Mouse (Mus musculus) retina, postnatal 7 days (tissue): Measurements from ENCODE around the gene Ticam1.
"Not testable (repeated sequence)": the region's sequence is repeated elsewhere in the genome, so short reads cannot be mapped to it uniquely, and the experiment has no call there.

Experiments used
- DNase-seq: peaks from one replicate; pipeline ENCODE4 v3.0.0-alpha.2; 2012; ENCODE audit warnings: low read depth, low spot score

Ticam1 gene

GRCm38 (mm10) chr17:56264020-56264419, 12.6 kb downstream of the Ticam1 start:
- DNase-seq: peak; percentile 50

DNA sequence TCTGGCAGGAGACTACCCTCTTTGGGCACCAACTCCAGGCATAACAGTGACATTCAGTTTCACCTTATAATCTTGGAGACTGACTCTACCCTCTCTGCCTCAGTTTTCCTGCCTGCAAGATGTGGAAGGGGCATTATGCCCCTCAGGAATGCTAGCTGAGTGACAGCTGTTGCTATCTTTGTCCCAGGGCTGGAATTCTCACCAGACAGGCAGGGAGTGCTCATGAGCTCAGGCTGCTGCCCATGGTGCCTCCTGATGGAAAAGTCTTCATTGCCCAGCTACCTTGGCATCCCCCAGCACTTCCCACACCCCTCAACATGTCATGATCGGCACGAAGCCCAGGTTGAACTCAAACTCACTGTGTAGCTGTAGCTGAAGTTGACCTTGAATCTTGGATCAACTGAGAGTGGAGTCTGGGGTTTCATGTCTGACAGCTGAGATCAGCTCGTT, 13.9 kb downstream of the Ticam1 start:
- DNase-seq: no peak

GRCm38 (mm10) chr17:56261166-56261565, 15.4 kb downstream of the Ticam1 start:
- no peak for DNase-seq

DNA sequence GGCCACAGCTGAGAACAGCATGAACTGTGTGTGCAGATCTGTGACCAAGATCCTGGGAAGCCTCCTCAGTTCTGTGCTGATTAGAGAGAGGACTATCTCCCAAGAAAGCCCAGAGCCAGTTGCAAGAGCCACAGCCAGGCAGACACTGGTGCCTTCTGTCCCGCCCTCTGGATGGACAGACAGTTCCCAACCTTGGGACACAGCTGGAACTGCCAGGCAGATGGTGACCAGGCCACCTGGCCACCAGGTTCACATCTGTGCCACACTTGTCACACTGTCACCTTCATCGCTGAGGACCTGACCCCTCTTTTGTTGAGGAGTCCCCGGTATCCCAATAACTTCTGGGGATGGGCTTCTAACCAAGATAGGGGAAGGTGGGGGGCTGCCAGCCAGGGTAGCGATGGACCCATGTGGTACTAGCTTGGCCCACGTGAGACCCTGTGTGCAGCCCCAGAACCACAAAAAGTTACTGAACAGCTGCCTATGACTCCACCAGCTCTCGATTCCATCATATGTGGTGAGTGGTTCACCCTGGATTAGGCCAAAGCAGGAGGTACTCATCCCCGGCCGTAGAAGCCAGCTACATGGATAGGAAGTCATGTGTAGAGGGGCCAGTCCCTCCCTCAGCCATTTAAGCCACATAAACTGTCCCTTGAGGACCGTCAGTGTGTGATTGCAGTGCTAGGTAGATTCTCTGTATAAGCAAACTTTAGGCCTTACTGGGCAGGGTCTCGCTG, 17.1 kb downstream of the Ticam1 start:
- DNase-seq: no peak

DNA sequence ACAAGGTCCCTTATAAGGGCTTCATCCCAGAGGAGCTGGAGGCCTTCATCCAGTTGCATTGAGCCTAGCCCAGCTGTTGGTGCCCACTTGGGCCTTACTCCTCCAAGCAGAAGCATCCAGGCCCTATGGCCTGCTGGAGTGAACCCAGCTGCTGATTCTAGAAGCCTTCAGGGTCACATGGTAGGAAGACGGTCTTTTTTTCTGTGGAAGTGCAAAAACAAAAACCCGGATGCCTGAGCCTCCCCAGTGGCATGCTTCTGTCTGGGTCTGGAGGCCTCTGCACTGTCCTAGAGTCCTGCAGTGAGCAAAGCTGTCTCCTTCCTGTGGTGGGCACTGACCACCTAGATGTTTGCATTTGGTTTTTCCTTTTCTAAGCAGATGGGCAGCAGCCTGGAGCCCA, 17.8 kb downstream of the Ticam1 start:
- DNase-seq: not testable (repeated sequence)

DNA sequence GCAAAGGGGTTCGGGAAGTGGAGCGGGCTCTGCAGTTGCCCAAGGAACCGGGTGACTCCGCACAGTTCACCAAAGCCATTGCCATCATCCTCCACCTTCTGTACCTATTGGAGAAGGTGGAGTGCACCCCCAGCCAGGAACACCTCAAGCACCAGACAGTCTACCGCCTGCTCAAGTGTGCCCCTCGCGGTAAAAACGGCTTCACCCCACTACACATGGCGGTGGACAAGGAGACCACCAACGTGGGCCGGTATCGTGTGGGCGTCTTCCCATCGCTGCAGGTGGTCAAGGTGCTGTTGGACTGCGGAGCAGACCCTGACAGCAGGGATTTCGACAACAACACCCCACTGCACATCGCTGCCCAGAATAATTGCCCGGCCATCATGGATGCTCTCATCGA, 18.3 kb downstream of the Ticam1 start:
- DNase-seq: not testable (repeated sequence)

DNA sequence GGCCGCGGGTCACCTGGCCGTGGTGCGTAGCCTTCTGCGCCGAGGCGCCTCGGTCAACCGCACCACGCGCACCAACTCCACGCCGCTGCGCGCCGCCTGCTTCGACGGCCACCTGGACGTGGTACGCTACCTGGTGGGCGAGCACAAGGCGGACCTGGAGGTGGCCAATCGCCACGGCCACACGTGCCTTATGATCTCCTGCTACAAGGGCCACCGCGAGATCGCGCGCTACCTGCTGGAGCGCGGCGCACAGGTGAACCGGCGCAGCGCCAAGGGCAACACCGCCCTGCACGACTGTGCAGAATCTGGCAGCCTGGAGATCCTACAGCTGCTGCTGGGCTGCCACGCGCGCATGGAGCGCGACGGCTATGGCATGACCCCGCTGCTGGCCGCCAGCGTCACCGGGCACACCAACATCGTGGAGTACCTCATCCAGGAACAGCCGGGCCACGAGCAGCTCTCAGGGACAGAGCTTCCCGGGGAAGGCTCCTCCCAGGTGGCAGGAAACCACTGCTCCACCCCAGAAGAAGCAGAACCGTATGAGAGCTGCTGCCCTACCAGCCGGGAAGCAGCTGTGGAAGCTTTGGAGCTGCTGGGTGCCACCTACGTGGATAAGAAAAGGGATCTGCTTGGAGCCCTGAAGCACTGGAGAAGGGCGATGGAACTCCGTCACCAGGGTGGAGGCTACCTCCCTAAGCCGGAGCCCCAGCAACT, 19.2 kb downstream of the Ticam1 start:
- DNase-seq: no peak

DNA sequence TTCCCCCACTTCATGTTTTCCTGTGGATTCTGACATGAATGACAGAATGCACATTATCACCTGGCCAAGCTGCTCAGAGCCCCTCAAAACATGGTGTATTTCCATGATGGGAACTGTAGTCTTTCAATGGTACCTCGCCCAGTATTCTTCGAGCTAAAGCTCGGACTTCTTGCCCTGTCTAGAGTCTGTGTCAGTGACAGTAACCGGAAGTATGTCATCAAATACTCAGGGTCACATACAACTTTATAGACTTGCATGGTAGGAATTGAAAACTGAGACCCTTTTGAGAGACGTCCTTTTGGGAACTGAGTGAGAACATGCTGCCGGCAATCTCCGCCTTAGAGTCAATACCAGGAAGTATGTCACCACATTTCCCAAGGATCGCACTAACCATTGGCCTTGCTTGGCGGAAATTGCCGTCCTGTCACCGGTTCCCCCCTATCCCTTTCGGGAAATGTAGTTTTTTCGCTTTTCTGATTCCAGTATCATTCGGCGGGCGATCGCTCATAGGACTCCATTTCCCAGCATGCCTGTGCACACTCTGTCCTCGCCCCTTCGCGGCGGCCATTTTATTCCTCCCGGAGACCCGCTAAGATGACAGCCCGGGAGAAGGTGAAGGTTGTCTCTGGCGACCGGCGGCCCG, 20.2 kb downstream of the Ticam1 start, which contains the start of gene Fem1a:
Fem1a (plus strand) TSS at position 572 of the 643 bp plus-strand sequence.
- peak; percentile 97 for DNase-seq

- peak; percentile 97 for DNase-seq
Measured at GRCm38 (mm10) chr17:56255863-56256238, 20.7 kb downstream of the Ticam1 start.

DNA sequence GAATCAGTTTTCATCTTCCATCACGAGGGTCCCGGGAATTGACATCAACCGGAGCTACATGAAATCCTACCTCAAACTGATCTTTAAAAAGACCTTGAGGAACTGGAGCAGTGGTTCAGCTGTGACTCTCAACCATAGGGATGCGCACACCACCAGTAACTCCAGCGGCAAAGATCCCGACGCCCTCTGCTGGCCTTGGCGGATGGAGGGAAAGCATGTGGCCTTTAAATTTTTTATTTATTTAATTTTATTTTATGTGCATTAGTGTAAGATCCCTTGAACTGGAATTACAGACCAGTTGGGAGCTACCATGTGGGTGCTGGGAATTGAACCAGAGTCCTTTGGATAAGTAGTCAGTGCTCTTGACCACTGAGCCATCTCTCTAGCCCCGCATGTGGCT, 21.2 kb downstream of the Ticam1 start:
- no peak for DNase-seq

DNA sequence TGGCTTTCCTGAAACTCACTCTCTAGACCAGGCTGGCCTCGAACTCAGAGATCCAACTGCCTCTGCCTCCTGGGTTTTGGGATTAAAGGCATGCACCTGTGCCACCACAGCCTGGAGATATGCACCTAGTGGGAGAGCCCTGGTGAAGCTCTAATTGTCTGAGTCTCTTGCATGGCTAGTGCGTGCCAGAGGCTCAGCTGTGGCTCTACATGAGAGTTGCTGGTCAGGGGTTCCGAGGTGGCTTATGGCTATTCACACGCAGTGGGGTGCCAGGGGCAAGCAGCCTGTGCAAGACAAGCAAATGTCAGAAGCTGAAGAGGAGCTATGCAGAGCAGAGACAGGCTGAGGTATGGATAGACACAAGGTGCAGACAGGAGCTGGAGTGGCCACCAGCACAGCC, 21.9 kb downstream of the Ticam1 start:
- DNase-seq: no peak

DNA sequence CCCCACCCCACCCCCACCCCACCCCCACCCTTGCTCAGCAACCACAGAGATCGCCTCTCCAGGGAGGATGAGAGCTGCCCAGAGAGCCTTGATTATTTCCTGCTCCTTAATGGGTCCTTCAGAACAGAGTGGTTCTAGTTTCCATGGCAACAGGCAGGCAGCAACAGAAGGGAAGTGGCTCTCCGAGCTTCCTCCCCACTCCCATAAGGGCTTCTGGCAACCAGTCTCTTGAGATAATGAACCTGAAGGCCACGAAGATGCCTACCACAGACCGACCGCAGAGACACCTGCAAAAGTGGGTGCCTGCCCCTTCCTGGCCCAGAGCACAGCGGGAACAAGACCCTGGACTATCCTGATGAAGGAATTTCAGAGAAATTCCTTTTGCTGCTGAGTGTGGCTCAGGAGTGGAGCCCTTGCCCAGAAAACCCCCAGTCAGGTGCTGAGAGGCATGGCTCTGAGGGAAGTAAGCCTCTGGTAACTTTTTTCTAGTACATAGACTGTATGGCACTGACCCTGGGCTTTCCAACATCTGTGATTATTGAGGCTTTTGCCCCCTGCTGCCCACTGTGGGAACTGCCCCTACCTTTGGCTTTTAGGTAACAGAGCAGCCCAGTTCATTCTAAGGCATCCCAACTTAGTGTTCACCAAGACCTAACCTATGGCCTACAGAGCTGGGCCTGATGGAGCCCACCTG, 25.3 kb downstream of the Ticam1 start:
- DNase-seq: peak; percentile 39

- DNase-seq: no peak
Measured at GRCm38 (mm10) chr17:56245608-56246007, 31.0 kb downstream of the Ticam1 start.

- DNase-seq: peak; percentile 75
Measured at GRCm38 (mm10) chr17:56241541-56242401, 34.8 kb downstream of the Ticam1 start.

GRCm38 (mm10) chr17:56233818-56234469, 42.6 kb downstream of the Ticam1 start:
- peak; percentile 76 for DNase-seq

- DNase-seq: no peak
Measured at GRCm38 (mm10) chr17:56233389-56233788, 43.2 kb downstream of the Ticam1 start.

DNA sequence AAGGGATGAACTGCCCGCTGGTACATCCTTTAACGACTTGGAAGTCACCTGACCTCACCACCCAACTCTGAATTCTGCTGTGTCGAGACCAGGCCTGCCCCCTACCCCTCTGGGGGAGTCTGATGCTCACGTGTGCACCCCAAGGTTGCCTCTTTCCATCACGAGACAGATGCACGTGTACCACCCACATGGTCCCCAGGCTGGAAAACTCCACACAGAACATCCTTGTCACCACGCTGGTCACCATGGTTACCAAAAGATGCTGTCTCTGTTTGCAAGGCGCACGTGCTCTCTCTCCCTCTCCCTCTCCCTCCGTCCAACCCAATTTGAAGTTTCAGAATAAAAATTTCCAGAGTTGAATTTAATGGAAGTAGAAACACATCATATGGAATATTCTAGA, 46.6 kb downstream of the Ticam1 start:
- no peak for DNase-seq

- DNase-seq: no peak
Measured at GRCm38 (mm10) chr17:56226566-56226965, 50.0 kb downstream of the Ticam1 start.

GRCm38 (mm10) chr17:56224916-56225315, 51.7 kb downstream of the Ticam1 start:
- no peak for DNase-seq

DNA sequence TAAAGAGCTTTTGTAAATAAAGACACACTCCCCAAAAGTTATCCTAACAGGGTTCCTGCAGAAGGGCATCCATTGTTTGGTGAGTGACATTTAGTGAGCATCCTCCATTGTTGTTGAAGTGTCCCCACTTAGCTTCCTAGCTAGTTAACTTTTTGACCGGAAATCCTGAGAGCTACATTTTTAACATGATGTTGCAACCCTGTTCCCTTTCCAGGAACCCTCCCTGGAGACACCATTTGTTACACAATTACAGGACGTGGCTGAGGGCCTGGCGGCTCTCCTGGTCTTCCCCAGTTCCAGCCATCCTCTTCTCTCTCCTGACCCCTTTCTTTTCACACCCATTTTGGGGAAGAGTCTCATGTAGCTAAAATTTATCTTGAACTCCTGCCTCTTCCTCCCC, 56.8 kb downstream of the Ticam1 start:
- DNase-seq: no peak
